Mouse (Mus musculus) mouse embryonic stem cell (cell line): ENCODE measurements around the gene Plcb4.

ENCODE experiments used
- in situ Hi-C, 2 experiments: fragments of 300-500 bp; cut with MboI; formaldehyde crosslinking; loops; 1 replicate in 1 of 2; 3 replicates in 1 of 2; pipeline ENCODE4 v1.14.3; 2019 to 2020; ENCODE audit warnings: low sequenced_read_pairs in 2 of 2, low pct_unique_long_range_greater_than_20kb in 1 of 2, mixed read lengths in 1 of 2; ENCODE audit not compliant: unreplicated experiment in 1 of 2

The Plcb4 gene

DNA sequence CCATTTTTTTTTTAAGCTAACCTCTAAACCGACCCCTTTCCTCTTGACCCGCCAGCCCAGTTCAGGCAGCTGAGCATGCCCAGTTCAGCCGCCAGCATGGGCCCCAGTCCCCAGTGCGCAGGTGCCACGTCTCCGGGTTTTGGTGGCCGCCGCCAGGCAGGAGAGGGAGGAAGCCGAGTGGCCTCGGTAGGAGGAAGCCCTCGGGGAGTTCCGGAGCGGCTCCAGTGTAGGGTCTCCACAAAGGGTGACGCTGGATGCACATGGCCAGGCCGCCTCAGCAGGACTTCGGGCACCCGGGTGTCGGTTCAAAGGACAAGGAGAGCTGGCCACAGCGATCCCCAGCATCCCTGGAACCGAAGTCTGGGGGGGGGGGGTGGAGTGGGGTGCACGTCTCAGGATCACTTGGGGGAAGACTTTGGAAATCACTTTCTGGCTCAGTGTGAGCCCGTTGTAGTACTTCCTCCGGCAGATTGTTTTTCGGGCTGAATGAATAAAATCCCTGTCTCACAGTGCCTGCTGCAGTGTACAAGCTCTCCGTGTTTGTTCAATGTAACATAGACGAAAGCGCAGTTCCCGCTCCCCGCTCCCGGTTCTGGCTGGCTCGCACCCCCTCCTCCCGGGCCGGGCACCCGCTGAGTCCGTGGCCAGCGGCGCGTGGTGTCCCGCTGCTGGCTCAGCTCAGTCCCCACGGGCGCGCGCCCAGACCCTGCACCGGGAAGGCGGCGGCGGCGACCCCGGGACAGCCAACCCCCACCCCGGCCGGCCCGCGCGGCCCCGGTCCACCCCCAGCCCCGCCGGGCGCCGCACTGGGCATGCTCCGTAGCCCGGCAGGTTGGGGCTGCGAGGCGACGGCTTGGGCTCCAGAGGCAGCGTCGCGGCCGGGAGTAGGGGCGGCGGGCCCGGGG is at the start of gene Plcb4:
Plcb4 (plus strand) TSS at position 526 of the 905 bp plus-strand sequence.
- in situ Hi-C loops, result loop anchor here in 1 of 2 experiments (25.0 kb wide), 1 partner anchor 221 kb away; no protein-coding TSS in a partner anchor

DNA sequence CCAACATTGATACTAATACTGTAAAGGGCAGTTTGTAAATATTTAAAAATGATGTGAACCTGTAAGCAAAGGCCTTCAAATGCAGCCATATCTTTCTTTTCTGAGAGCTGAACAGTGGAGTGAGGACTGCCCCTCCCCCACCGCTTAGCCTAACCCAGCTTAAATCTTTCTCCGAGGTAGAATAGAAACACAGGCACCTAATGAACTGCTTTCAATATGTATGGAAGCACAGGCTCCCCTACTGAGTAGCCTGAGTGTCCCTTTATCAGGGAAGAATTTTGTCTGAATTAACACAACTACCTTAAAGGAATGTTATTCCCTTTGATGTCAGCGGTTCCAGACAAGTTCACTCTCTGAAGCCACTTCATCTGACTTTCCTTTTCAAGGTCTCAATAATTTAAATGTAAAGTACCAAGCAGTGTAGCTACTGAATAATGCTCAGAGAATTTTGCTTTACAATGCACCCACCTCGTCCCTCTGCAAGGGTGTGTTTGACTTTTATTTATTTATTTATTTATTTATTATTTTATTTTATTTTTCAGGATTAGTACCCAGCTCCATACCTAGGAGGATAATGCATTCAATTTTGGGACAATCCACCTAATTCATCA is 44.1 kb upstream of the Plcb4 start:
- in situ Hi-C loops, result no loop called here

DNA sequence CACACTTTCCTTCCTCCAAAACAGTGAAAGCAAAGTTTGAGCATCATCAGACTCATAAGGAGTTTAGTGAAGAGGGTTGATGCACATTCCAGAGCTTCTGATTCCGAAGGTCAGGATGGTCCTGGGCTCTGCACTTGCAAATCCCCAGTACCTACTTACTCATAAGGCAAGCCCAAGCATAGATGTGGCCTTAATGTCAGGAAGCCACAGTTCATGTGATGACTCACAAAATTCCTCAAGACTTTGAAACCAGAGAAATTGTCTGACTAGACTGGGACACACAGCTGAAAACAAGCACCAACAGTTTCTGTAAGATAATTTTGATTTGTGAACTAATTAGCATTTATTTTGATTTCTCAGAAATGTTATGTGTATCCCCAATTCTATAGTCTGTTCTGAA is 42.7 kb upstream of the Plcb4 start:
- in situ Hi-C loops, result no loop called here

DNA sequence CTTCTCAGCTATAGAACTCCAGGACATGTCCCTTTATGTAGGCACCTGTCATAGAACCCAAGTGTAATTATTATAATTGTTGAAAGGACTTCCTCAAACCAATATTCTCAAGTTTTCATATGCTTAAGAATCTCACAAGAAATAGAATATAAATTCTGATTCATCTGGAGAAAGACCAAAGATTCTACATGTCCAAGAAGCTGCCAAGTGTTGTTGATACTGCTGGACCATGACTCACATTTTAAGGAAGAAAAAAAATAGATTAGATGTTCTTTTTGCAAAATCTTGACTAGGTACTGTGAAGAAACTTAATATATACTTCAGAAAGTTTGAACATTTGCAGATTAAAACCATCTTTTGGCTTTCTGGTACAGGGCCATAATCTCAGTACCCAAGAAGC is 40.3 kb upstream of the Plcb4 start:
- in situ Hi-C loops, result no loop called here

DNA sequence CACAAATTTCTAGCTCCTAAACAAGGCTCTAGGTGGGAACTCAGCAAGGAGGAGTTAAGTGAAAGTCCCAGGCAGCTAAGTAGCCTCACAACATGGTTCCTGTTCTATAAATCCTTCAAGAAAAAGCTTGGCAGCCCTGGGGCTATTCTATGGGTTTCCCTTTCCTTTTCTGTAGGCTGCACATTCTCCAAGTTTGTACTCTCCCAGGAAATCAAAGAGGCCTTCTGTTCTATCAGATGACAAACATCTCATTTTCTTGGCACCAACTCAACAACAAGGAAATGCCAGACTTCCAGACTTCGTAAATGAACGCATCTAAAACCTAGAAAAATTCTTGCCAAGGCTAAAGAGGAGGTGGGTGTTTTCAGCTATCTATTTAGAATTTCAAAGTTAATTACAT is 38.9 kb upstream of the Plcb4 start:
- in situ Hi-C loops, result no loop called here

DNA sequence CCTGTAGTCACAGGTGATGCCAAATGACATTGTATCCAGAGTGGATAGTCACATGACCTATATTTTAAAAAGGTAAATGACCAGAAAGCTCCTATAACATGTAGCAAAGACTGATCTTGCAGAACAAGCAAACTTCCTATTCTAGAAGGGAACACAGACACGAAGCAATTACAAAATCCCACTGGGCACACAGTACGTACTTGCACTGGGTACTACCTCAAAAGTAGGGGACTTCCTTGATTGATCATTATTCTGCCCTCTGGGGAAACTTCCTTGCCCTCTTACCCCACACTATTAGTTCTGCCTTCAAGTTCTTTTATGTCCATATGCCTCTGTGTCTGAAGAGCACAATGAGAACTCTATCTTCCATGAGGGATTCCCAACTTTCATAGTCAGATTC is 31.0 kb upstream of the Plcb4 start:
- in situ Hi-C loops, result no loop called here

DNA sequence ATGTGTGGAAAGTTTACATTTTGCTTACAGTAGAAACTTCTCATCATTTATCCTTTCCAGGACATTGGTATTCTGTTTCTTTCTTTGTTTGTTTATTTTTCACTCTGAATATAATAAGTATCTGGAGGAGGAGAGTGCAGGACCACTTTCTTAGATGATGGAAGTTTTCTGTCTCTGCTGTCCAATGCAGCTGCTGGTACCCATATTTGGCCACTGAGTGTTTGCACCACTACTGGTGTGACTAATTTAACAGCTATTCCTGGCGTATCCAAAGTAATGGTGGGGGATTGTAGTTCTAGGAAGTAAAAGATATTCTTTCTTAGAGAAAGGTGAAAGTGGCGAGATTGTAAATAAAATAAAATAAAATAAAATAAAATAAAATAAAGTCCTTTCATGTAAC is 21.6 kb upstream of the Plcb4 start:
- in situ Hi-C loops, result no loop called here

DNA sequence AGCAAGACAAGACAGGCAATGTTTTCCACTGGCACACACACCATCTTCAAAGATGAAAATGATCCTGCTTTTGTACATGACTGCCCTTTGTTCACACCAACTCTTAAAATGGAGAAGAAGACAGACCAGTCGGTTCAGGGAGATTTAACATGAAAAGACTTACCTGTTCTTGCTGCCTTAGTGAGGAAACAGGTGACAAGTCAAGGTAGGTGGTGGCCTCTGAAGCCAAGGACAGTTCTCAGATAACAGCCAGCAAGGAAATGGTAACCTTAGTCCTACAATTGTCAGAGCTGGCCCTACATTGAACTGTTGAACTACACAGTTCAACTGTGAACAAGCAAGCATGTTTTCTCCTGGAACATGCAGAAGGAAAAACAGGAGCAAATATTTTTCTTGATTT is 17.8 kb upstream of the Plcb4 start:
- in situ Hi-C loops, result loop anchor here in 1 of 2 experiments (10.0 kb wide), 1 partner anchor 76 kb away; no protein-coding TSS in a partner anchor

DNA sequence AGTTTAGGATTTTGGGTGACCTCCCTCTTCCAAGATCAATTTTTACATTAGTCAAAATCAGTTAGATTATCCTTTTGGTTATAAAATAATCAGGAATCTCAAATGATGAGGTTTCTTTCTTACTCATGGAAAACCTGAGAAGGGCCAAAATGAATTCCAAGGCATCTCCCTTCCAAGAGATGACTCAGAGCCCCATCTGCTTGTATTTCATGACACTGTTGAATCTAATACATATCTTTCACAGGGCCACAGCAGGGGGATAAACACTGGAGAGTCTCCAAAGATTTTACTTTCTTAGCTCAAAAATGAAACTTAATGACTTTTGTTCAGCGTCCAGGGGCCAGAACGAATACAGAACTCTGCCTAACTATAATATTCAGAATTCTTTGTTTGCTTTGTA is 17.2 kb upstream of the Plcb4 start:
- in situ Hi-C loops, result loop anchor here in 1 of 2 experiments (10.0 kb wide), 1 partner anchor 77 kb away; no protein-coding TSS in a partner anchor

DNA sequence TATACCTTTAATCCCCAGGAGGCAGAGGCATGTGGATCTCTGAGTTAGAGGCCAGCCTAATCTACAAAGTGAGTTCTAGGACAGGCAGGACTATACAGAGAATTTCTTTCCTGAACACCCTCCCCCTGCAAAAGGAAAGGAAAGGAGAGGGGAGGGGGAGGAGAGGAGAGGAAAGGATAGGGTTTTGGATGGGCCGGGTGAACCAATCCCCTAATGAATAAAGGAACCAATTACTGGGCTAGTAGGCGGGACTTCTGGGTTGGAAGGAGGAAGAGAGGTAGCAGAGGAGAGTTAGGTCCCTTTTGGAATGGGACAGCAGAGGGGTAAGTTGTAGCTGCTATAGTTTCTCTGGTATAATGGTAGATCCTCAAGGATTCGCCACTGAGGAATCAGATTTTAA is 12.6 kb upstream of the Plcb4 start:
- in situ Hi-C loops, result loop anchor here in 1 of 2 experiments (10.0 kb wide), 1 partner anchor 81 kb away; no protein-coding TSS in a partner anchor

DNA sequence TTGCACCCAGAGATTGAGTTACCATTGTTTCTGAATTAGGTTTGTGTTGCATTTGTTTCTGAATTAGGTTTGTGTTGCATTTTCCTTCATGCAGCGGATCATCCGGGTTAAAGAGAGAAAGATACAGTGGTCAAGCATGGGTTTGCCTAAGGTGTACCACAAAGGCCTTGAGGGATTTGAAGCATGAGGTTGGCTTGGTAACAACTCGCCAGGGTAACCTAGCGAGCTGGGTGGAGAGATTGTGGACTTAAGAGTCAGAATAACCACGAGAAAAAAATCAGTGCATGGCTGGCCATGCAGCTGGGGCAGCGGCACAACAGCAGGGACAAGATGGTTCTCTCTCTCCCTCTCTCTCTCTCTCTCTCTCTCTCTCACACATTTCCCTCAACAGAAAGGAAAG is 12.2 kb upstream of the Plcb4 start:
- in situ Hi-C loops, result loop anchor here in 1 of 2 experiments (10.0 kb wide), 1 partner anchor 82 kb away; no protein-coding TSS in a partner anchor

DNA sequence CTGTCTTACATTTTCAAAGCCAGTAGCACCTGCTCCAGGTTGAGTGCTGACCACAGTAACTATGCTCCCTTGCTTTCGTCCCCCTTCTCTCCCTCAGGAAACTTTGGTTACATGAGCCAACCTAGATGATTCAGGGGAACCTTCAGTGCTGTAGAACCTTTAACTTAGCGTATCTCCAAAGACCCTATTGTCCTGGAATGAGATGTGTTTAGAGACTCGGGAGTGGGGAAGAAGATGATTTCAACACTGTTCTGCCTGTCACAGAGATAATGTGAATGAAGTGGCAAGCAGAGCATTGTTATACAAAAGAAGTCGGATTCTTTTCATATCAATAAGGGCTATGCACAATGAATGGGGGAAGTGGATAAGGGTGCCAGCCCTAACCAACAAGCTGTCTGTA is 10.8 kb upstream of the Plcb4 start:
- in situ Hi-C loops, result loop anchor here in 1 of 2 experiments (10.0 kb wide), 1 partner anchor 83 kb away; no protein-coding TSS in a partner anchor

DNA sequence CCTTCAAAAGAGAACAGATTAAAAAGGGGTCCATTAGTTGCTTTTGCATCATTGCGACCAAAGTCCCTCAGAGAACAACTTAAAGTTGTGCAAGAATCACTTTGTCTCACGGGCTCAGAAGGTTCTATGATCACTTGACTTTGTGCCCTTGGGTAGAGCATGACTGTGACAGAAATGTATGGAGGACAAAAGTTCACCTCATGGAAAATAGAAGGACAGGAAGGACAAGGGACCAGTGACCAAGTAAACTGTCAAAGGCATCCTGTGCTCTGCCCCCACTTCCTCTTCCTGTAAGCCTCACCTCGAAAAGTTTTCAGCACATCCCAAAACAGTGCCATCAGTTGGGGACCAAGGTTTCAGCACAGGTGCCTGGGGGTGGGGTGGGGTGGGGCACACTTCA is 7.9 kb upstream of the Plcb4 start:
- in situ Hi-C loops, result loop anchor here in 1 of 2 experiments (25.0 kb wide), 1 partner anchor 214 kb away; no protein-coding TSS in a partner anchor

DNA sequence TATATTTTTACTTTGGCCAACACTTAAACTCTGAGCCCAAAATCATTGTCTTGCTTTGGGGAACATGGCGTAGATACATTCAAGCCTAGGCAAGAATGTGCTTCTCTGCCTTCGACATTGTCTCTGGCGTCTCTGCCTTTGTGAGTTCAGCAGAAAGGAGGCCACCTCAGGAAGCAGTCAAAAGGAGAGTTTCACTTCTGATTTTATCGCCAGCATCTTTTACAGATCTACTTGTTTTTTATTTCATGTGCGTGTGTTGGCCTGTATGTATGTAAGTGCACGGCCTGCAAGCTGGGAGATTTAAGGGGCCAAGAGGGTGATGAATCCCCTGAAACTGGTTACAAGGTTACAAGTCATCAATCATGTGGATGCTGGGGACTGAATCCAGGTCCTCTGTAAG is 6.8 kb upstream of the Plcb4 start:
- in situ Hi-C loops, result loop anchor here in 1 of 2 experiments (25.0 kb wide), 1 partner anchor 215 kb away; no protein-coding TSS in a partner anchor

DNA sequence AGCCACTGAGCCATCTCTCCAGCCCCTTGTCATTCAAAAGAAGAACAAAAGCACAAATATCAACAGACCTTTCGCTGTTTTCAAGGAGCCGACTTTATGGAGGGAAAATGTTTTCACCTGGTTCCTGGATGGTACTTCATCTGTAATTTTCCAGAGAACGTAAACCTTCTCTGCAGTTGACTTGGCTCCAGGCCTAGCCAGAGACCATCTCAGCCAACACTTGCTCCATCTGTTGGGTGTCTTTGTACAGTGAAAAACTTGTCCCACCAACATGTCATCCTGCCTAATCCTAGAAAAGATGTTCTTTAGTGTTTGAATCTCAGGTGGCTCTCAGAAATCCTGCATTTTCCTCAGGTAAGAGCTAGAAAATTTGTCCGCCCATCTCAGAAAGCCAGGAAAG is 6.4 kb upstream of the Plcb4 start:
- in situ Hi-C loops, result loop anchor here in 1 of 2 experiments (25.0 kb wide), 1 partner anchor 215 kb away; no protein-coding TSS in a partner anchor

DNA sequence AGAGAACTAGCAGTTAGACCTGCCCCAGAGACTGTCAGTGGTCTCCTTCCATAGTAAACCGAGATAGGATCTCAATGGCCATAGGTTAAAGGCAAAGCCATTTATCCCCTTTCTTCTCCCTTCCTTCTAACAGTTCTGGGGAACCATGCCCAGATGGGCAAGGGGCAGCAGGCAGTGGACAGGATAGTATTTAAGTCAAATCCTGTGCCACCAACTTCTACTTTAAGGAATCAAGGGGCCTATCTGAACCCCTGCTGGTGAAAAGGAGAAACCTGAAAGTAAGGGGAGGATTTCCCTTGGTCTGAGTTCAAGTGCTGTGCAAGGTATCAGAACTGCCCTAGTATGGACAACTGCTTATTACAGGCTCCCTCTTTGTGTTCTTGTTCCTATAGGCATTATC is 2.9 kb upstream of the Plcb4 start:
- in situ Hi-C loops, result loop anchor here in 1 of 2 experiments (25.0 kb wide), 1 partner anchor 219 kb away; no protein-coding TSS in a partner anchor

DNA sequence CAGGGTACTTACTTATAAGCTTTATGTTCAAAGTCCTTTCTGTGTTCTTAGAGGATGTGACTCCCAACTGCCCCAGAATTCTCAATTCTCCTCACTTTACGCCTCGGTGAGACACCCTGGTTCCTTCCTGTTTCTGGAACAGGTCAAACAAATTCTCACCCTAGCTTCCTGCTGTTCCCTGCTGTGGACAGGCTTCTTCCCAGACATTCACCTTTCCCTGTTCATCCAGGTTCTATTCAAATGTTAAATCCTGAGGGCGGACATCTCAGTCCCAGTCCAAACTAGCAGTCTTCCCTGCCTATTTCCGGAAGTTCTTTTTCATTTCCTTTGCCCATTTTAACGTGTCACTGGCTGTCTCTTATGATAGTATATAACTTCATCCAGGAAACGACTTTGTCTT is 2.2 kb upstream of the Plcb4 start:
- in situ Hi-C loops, result loop anchor here in 1 of 2 experiments (25.0 kb wide), 1 partner anchor 219 kb away; no protein-coding TSS in a partner anchor

DNA sequence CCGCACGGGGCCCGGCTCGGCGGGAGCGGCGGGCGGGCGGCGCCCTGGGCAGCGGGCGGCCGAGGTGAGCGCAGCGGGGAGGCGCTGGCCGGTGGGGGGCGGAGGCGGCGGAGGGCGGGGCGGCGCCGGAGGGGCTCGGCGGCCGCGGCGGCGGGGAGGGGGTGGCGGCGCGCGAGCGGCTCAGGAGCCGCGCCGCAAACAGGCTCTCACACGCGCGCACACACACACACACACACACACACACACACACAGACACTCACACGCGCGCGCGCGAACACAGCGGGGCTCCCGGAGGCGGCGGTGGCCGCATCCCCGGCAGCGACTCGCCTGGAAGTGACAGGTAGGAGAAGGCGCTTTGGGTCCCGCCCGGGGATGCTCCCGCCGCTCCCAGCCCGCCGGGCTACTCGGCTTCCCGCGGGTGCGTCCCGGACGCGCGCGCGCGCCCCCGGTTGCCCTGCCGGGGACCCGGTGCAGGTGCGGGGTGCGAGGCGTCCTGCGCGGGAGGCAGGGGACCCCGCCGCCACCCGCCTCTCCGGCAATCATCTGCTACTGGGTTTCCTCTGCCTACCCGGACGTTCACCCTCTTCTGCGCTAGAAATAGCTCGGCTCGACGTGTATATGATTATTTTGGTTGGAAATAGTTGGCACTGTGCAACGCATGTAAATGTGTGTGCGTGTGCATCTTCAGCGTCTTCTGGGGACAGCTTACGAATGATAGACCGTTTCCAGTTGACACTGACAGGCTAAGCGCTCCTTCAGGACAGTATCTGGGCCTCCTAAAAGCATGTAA is 775 bp downstream of the Plcb4 start:
- in situ Hi-C loops, result loop anchor here in 1 of 2 experiments (25.0 kb wide), 1 partner anchor 222 kb away; no protein-coding TSS in a partner anchor
